Mouse (Mus musculus) E14TG2a.4 (cell line): ENCODE results near the gene Abcc8.

Experiments used
- H3K27me3 ChIP-seq: 2 replicates; pipeline ENCODE4 v1.6.1; 2014; ENCODE audit warnings: low read length, control low read depth; ENCODE audit not compliant: insufficient read depth
- H3K36me3 ChIP-seq: 2 replicates; pipeline ENCODE4 v1.6.1; 2014; ENCODE audit warnings: low read length, control low read depth; ENCODE audit not compliant: insufficient read depth
- H3K4me1 ChIP-seq: replicated peaks from 2 replicates; pipeline ENCODE4 v1.6.1; 2014; ENCODE audit warnings: low read depth, low read length, control low read depth
- H3K4me3 ChIP-seq: replicated peaks from 2 replicates; pipeline ENCODE4 v1.5.1; 2014; ENCODE audit warnings: mild to moderate bottlenecking, low read length
- H3K9me3 ChIP-seq: 2 replicates; pipeline ENCODE4 v1.6.1; 2014; ENCODE audit warnings: low read length, control low read depth
- CTCF ChIP-seq: conservative IDR thresholded peaks from 2 replicates; pipeline ENCODE4 v1.5.1; 2014; ENCODE audit warnings: low read length
- NANOG ChIP-seq: IDR thresholded peaks from 2 replicates; pipeline ENCODE4 v1.6.1; 2014; ENCODE audit warnings: borderline replicate concordance, low read length, mixed read lengths
- POU5F1 ChIP-seq: IDR thresholded peaks from 2 replicates; pipeline ENCODE4 v1.6.1; 2014; ENCODE audit warnings: low read length, borderline replicate concordance

Abcc8 gene

GRCm38 (mm10) chr7:46179431-46180275 lies at the start of gene Abcc8:
Gene Abcc8, minus strand, starts transcription at chr7:46180033.
- Histone ChIP-seq H3K4me1 (peaks cover 3% of the 10 kb centered on the region; the same call in 1 of the 2 replicates), H3K36me3 (no peaks in the 10 kb centered on the region), H3K4me3 (peak within 1 kb of the TSS; percentile 68), H3K27me3 (peaks cover 65% of the 10 kb centered on the region), H3K9me3 (no peaks in the 10 kb centered on the region)
- TF ChIP-seq CTCF (no peak), POU5F1 (no peak), NANOG (no peak)

GRCm38 (mm10) chr7:46226936-46227335 lies 47.1 kb upstream of the Abcc8 start:
- Histone ChIP-seq H3K4me1 (no peaks in the 10 kb centered on the region), H3K9me3 (peaks cover 52% of the 10 kb centered on the region), H3K36me3 (no peaks in the 10 kb centered on the region), H3K27me3 (no peaks in the 10 kb centered on the region), H3K4me3 (no peak overlapping the region)
- TF ChIP-seq POU5F1 (no peak), NANOG (no peak), CTCF (no peak)

DNA sequence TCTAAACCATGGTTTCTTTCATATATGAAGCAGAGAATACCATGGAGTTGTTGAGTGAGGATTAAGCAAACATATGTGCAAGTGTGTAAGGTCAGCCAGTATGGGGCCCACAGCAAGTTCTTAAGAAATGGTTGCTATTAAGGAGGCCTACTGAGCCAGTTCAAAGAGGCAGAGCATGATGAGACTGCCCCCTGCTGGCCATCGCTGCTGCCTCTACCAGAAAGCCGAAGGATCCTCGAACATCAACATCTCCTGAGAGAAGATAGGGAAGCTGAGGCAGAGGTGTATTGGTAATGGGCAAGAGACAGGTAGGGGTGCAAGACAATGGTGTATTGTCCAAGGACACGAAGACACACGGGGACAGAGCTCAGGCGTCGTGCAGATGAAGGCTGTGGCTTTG lies 46.4 kb upstream of the Abcc8 start:
- Histone ChIP-seq H3K9me3 (peaks cover 59% of the 10 kb centered on the region), H3K27me3 (no peaks in the 10 kb centered on the region), H3K4me3 (no peak overlapping the region), H3K4me1 (no peaks in the 10 kb centered on the region), H3K36me3 (no peaks in the 10 kb centered on the region)
- no peak for TF ChIP-seq NANOG
- TF ChIP-seq POU5F1 = no peak
- TF ChIP-seq CTCF = no peak

GRCm38 (mm10) chr7:46220591-46221129 lies 40.8 kb upstream of the Abcc8 start:
- Histone ChIP-seq H3K36me3 (no peaks in the 10 kb centered on the region), H3K9me3 (peaks cover 65% of the 10 kb centered on the region), H3K27me3 (no peaks in the 10 kb centered on the region), H3K4me1 (no peaks in the 10 kb centered on the region), H3K4me3 (no peak overlapping the region)
- TF ChIP-seq NANOG = no peak
- no peak for TF ChIP-seq CTCF
- TF ChIP-seq POU5F1 = no peak

DNA sequence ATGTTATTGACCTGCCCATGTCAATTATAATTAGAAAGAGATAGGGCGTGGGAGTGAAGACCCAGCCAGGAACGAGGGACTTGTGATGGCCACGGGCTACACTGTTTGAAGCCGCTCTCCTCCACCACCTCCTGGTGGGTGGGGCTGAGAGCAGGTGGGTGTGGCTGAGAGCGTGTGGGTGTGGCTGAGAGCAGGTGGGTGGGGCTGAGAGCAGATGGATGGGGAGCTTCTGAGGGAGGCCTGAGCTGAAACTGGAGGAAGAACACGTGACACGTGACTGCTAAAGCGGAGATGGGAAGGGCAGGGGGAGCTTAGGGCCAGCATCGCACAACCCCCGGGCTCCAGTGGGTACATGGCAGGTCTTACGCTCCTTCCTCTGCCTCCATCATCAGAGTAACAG lies 38.6 kb upstream of the Abcc8 start:
- Histone ChIP-seq H3K27me3 (no peaks in the 10 kb centered on the region), H3K36me3 (no peaks in the 10 kb centered on the region), H3K4me3 (no peak overlapping the region), H3K4me1 (no peaks in the 10 kb centered on the region), H3K9me3 (peaks cover 43% of the 10 kb centered on the region)
- no peak for TF ChIP-seq CTCF
- TF ChIP-seq NANOG = no peak
- TF ChIP-seq POU5F1 = no peak

- peaks cover 24% of the 10 kb centered on the region for H3K9me3 ChIP-seq
- H3K4me3 ChIP-seq = no peak overlapping the region
- no peaks in the 10 kb centered on the region for H3K4me1 ChIP-seq
- H3K36me3 ChIP-seq = no peaks in the 10 kb centered on the region
- no peaks in the 10 kb centered on the region for H3K27me3 ChIP-seq
- TF ChIP-seq CTCF (no peak), NANOG (no peak), POU5F1 (no peak)
These were observed 36.6 kb upstream of the Abcc8 start for GRCm38 (mm10) chr7:46216481-46216880.

DNA sequence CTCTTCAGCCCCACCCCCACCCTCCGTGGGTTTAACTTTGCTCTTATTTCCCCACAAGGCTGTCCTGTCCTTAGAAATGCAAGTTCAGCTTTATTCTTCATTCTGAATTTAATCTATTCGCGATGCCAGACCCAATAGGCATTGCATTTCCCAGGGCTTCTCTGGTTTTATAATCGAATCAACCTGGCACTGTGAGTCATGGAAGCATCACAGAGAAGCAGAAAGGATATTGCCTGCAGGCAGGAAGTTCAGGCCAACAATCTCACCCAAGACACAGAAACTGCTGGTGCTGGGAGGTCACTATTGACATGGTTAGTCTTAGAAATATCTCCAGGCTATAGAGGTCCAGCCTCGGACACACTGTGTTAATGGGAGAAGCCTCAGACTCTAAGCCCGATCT lies 30.4 kb upstream of the Abcc8 start:
- no peak for TF ChIP-seq CTCF
- TF ChIP-seq NANOG = no peak
- no peak for TF ChIP-seq POU5F1
- Histone ChIP-seq H3K4me3 (no peak overlapping the region), H3K36me3 (no peaks in the 10 kb centered on the region), H3K4me1 (no peaks in the 10 kb centered on the region), H3K27me3 (peaks cover 6% of the 10 kb centered on the region; the same call in 1 of the 2 replicates), H3K9me3 (no peaks in the 10 kb centered on the region)

DNA sequence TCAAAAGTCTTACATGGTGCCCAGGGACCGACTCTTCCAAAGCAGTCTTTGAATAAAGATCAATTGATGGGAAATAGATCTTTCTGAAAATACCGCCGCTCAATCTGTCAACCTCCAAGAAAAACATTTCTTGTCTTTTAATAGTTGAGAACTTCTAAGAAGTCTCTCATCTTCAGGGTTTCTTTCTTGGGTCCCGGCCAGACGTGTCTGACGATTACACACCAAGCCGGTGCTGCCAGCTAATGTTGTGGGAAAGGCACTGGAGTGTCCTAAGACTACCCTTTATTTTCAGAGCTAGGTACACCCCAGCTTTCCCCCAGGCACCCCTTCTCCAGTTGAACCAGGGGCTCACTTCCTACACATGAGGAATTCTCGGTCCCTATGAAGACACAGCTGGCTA lies 28.3 kb upstream of the Abcc8 start:
- Histone ChIP-seq H3K27me3 (peaks cover 6% of the 10 kb centered on the region; the same call in 1 of the 2 replicates), H3K4me1 (0 out of 2 replicates have a peak, but pooled peaks cover 6% of the 10 kb centered on the region), H3K9me3 (no peaks in the 10 kb centered on the region), H3K4me3 (no peak overlapping the region), H3K36me3 (no peaks in the 10 kb centered on the region)
- TF ChIP-seq NANOG = no peak
- no peak for TF ChIP-seq CTCF
- no peak for TF ChIP-seq POU5F1

DNA sequence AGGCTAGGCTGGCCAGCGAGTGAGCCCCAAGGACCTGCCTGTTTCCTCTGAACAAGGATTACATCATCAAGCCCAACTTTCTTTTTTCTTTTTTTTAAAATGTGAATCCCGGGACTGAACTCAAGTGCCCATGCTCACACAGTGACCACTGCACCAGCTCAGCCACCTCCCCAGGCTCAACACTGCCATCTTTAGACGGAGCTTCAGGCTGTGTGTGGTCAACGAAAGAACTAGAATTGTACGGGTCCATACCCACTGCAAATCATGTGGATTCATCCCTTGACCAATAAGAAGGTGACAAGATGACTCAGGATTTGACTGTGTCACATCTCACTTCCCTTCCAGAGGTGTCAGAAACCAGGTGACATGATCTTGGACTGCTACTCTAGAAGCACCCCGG lies 24.9 kb upstream of the Abcc8 start:
- H3K27me3 ChIP-seq = peaks cover 9% of the 10 kb centered on the region; the same call in 1 of the 2 replicates
- no peak overlapping the region for H3K4me3 ChIP-seq
- TF ChIP-seq POU5F1 (no peak), CTCF (no peak), NANOG (no peak)
- H3K36me3 ChIP-seq = no peaks in the 10 kb centered on the region
- H3K9me3 ChIP-seq = no peaks in the 10 kb centered on the region
- H3K4me1 ChIP-seq = peaks cover 14% of the 10 kb centered on the region
